Mouse (Mus musculus): ENCODE data around the gene Sik2.
A peak's percentile ranks its signal among the peaks of the same experiment; 100 is the strongest.

The Sik2 gene

DNA sequence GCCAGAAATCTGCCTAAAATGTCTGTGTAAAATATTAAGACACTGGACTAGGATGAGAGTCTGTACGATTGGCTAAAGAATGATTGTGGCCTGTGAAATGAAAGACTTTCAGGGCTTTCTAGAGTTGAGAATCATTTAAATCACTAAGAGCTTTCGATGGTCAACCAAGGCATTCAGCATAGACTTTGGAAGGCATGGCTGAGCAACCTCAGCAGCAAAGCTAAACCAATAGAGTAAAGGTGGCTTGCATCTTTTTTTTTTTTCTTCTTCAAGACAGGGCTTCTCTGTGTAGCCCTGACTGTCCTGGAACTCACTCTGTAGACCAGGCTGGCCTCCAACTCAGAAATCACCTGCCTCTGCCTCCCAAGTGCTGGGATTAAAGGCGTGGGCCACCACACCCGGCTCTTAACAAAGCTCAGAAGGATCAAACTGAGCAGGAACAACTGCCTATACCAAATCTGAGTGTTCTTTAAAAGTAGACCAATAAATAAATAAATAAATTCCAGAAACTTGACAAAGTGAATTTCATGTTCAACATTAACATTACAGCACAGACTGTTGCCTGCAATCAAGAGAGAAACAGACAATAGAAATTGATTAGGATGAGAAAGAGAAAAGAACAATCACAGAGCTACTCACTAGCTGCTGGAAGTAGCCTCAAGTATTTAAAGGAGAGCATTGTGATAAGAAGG lies 27.2 kb downstream of the Sik2 start:
- no peak for DNase-seq

DNA sequence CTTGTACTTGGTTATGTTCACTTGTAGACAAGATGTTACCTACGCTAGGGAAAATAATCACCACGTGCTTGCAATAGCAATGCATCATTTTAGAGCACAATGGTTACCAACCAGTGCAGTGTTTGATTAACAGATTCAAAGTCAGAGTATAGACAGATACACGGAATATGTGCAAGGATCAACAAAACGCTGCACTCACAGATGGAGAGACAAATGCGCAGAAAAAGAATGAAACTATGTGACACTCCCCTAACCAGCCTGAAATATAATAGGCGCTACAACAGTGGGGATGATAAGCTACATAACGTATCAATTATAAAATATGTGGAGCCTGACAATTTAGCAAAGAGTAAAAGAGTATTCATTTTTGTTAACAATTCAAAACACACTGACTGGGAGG lies 34.2 kb downstream of the Sik2 start:
- DNase-seq: no peak

DNA sequence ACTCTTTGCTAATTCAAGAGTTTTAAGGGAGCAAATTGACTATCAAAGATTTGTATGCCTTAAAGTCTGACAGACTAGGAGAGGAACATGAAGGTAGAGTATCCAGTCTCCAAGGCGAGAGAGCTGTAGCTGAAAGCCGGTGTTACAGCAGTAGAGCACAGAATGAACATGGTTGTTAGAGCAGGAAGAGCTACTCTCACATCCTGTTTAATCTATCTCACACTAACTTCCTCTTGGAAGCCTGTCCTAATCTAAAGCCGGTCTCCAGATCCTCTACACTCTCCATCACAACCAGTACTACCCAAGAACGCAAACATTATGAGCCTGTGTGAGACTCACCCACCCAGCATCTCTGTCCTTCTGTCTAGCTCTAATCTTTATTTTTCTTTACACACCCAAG lies 38.5 kb downstream of the Sik2 start:
- DNase-seq: no peak

DNA sequence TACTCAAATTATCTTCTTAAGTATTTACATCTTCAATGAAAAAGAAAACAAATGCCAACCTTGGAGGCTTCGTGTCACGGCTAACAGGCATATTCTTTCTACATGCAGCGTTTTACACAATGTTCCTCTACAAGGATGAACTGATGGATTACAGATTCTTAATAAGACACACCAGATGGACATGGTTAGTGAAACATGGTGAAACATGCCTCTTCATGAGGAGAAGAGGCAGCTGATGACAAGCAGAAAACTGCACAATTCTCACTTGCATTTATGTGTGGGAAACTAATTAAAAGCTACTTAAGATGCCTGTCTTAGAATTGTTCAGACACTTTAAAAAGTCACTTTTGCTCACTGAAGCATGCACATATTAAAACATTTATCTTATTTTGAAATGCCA lies 39.6 kb downstream of the Sik2 start:
- no peak for DNase-seq

DNA sequence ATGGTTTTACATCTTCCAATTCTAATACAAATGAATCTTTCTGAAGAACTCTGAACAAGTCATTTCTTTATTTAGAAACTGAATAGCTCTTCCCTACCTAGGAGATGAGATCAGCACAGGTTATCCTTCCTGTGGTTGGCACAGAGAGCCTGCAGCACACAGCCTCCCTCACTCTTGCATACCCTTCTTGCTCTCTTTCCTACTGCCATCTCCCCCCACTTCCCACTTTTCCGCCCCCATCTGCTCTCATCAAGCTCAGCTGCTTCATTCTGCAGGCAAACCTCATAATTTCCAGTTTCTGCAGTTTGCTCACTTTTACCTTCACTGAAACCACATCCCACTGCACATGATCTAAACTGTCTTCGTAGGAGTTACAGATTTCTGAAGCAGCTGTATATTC lies 42.6 kb downstream of the Sik2 start:
- no peak for DNase-seq

DNA sequence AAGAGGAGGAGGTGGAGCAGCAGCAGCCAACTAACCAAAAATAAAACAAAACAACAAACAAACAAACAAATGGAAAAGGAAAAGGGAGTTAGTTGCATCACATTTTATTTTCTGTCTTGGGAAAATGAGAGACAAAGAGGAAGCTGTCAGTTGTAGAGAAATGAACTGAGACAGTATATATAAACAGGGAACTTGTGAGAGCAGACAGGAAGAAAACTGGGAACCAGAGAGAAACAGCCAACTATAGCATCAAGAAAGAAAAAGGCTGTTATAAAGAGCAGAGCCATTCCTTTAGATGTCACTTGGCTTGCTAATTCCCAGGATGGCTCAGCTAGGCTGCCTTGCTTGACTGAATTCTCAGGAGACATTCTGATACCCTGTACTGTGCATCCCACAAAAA lies 43.5 kb downstream of the Sik2 start:
- DNase-seq: no peak

DNA sequence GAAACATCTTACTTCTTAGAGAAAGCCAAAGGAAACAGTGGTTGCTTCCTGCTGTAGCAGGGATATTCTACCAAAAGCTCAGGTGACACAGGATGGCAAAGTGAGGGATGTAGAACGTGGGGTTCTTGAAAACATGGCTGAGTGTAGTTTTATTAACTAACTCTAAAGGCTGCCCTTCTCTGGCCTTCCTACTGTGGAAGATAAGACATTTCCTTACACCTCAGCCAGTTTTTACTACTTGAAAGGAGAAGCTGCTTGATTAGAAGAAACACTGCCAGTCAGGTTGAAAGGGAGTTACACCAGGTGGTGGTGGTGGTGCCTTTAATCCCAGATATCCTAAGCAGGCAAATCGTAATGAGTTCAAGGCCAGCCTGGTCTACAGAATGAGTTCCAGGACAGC lies 44.0 kb downstream of the Sik2 start:
- no peak for DNase-seq

DNA sequence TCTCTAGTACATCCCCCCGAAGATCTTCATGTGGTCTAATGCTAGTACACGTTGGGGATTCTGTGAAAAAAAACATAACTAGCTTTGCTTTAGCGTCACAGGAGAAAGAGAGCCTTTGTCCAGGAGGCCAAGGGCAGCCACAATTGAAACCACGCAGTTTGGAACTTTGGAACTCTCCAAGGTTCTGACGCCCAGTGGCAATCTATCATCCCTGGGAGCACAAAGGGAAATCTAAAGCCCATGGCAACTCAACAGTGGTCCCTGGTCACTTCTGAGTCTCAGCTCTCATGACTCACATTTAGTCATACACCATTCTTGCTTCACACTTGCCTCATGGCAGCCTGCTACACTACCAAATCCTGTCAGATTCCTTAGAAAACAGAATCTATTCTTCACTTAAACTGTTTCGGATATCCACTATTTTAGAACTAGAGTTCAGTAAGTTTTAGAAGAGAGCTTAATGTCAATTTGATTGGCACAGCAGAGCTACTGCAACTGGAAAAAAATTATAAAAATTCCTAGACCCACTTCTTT lies 50.9 kb downstream of the Sik2 start:
- DNase-seq: no peak

DNA sequence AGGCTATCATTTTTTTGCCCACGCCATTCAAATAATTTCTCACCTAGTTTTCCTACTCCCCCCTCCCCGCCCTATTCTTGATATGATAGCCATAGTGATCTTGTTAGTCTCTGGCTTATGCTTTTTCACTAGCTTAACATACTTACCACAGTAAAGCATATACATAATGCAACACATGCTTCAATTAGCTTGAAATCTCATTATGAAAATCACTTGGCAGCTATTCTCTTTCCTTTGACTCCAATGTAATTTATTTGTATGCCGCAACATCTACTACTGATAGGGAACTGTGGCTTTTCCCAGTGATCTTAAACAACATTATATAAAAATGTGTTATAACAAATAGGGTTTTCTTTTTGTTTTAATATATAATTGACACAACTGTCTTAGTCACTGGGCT lies 53.7 kb downstream of the Sik2 start:
- no peak for DNase-seq

DNA sequence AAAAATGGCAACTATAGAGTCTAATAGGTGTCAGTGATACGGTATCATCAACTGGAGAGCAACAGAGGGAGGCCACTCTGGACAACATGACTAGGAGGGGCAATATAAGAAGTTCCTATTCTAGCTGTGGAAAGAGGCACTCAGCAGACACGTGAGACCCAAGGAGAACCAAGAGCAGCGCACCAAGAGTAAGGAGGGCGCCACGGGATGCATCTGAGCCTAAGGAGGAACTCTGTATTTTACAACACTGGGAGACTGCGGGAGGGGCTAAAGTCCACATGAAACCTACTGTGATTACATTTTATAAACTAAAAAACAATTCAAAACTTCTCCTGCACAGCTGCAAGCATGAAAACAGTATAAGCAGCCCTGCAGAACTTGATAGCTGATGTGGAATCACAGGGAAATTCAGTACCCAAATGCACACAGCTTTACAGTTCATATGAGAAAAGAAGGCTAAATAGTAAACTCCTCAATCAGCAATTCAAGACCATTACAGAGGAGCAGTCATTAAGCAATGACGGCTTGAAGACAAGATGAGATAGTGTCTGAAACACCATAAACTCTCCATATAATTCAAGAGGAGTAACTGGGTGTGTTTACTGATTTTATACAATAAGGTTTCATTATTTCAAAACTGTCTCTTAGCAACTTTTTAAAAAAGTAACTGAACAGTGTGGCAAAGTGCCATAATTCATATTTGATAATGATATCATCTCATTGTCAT lies 60.6 kb downstream of the Sik2 start:
- DNase-seq: peak; percentile 34

DNA sequence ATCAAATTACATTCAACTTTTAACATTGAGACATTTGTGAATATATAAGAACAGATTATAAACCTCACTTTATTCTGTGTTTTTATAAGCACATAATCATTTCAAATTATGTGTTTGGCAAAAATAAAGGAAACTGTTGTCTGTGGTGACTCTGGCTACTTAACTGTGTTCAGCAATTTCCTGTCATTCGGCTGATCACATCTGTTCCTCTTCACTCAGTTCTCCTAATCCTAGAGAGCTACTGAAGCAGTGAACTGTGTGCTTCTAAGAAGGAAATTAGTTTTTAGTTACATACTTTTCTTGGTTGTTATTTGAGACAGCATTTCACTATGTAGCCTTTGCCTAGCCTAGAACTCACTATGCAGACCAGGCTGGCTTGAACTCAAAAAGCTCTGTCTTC lies 62.5 kb downstream of the Sik2 start:
- no peak for DNase-seq

DNA sequence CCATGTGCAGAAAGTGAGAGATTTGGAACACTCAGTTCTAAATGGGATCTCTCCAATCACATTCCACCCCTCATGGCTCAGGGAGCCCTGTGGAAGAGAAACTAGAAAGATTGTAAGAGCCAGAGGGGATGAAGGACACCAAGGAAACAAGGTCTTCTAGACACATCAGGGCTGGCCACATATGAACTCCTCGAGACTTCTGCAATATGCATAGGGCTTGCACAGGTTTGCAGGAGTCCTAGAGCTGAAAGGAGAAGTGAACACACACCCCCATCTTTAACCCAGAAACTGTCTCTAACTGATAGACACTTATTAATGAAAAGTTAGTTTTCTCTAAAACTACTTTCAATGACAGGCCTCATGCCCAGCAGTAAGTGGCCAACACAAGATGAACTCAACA lies 64.0 kb downstream of the Sik2 start:
- no peak for DNase-seq

DNA sequence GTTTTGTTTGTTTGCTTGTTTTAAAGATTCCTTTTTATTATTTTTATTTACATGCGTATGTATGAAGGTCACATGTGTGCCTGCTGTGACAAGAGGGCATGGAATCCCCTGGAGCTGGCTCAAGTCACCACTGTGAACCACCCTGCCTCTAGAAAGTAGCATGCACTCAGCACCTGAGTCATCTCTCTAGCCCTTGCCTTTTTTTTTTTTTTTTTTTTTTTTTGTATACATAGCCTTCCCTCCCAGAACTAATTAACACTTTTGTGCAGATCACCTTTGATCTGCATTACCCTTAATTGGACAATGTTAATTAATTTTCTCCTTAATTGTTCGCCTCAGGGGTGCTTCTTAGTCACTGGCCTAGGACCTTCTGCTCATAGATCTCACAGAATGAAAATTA lies 66.2 kb downstream of the Sik2 start:
- DNase-seq: no peak

DNA sequence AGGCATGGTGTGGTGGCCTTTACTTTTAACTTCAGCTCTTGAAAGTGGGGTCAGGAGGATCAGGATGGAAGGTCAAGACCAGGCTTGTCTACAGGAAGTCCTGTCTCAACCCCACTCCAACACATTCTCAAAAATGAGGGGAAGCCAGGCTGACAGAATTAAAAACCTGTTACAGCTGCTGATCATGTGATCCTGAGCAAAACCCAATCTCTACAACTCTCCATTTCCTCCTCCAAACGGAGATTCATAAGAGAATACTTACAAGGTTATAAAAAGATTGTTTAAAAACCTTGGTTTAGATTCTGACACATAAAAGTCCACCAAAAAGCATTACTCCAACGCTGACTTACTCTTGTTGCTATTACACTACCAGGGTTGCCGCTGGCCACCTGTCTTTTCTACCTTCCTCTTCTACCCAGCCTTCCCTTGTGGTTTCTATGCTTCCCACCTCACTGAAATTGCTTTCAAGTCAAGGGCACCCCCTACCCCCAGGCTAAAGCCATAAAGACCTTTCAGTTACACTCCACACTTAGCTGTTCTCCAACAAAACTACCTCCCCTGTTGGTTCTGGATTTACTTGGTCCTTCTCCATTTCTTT lies 67.0 kb downstream of the Sik2 start:
- DNase-seq: no peak

DNA sequence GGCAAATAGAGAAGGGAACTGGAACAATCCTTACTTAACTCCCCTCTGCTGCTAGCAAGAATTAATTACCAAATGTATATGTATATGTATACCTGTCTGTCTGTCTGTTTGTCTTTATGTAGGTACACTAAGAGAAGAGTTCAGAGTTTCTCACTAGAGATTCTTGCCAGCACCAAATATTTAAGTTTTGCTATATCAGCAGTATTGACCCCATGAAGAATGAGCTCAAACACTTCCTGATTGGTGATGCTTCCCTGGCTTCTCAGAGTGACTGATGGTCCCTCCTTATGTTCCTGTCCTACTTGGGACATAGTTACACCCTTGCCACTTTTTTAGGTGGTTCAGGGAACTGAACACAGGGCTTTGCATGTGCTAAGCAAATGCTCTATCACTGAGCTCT lies 78.9 kb downstream of the Sik2 start:
- DNase-seq: no peak

DNA sequence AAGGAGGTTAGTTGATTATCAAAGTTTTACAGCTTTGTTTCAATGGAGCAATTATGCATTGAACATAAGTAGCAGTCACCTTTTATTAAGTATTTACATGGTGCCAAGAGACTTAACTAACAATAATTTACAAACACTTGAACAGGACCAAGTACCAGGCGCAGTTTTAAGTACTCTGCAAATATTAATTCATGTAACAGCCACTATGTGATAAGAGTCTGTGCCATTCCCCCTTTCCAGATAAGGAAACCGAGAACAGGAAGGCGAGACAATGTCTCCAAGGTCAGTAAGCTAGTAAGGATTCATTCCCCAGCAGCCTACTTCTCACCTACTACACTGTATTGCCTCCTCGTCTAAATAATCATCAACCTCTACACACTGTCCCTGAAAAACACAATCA lies 83.1 kb downstream of the Sik2 start:
- no peak for DNase-seq

DNA sequence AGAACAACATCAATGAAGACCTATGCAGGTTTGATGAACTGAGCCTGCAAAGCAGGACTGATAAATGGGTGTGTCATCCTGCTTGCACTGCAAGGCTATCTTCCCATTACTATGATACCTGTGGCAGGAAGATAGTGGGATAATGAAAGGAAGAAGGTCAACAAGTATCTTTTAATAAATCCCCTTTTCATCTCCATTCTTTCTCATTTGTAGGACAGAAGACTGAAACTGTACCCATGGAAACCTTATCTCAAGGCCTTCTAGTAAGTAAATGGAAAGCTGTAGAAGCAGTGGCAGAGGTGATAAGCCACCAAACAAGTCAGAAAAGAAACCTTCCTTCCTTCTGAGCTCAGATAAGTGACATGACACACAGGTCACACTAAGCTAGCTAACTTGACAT lies 84.4 kb downstream of the Sik2 start:
- DNase-seq: no peak

DNA sequence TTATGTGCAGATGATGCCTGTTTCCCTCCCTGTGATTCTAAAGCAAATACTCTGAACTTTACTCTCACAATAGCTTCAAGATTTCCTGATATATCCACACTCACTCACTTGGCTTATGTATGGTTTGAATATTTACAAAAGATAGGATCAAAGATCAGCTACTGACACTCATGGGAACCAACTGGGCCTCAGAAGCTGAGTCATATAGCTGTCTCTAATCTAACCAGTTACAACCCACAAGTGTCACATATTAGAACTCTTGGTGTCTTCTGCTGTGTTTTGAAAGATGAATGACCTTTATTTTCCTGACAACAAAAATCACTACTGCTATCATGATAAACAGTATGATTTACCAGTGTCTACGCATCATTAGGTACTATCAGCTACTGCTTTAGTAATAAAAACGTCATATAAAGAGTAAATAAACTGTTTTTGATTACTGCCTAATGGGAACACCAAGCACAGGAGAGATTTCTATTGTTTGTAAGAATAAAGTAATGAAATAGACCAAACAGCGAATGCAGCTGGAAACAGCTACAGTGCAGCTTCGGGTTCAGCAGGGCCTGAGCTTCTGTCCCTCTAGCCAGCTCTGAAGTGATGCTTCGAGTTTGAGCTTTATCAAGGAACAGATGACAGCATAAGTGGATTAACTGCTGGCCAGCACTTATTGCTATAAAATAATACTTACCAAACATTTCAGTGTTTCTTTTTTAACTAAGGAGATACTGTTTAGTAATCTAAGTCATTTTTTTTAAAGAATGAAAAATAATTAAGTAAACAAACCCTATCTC lies 86.3 kb downstream of the Sik2 start:
- no peak for DNase-seq

DNA sequence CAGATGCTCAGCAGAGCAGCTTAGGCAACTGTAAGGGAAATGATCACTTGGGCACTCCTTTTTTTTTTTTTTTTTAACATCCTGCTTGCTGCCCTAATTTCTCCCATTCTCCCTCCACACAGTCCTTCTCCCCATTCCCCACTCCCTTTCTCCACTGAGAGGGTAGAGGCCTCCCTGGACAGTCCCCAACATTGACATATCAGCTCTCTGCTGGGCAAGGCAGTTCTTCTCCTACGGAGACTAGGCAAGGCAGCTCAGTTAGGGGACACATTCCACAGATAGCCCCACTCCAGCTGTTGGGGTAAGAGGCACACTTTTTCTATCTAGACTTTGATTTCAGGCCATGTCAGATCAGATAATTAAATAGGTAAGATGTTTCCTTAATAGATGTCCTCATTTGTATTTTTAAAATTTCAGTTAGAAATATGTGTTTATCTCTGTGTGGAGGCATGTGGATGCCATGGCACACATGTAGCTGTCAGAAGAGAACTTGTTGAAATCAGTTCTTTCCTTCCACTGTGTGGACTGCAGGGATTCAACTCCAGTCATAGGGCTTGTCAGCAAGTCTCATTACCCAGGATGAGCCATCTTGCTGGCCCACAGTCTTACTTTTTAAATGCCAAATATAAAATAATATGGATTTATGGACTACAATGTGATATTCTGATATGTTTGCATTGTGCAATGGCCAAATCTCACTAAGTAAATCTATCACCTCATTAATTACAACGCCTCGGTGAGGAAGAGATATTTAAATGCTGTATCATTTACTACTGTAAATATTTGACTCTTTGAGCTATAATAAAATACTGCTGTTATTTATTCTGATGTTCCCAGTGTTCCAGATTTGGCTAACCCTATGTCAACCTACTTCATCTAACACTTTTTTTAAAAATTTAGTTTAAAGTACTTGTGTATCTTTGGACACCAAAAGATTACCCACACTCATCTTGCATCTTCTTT lies 87.7 kb downstream of the Sik2 start:
- DNase-seq: no peak

DNA sequence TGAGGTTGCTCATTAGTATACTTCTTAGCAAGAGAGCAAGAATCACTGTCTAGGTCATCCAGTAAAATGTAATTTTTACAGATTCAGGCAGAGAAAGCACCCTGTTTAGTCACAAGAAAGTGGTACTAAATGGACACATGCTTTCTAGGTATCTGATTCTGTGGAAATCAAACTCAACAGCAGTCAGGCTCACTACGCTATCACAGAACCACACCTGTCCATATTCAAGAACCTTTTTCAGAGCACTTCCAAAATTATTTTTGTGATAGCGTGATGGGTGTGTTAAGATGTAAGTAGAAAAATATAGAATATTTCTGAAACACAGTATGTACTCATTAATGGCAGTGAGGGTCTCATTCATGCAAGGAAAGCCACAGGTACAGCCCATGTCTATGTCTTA lies 89.3 kb downstream of the Sik2 start:
- no peak for DNase-seq

DNA sequence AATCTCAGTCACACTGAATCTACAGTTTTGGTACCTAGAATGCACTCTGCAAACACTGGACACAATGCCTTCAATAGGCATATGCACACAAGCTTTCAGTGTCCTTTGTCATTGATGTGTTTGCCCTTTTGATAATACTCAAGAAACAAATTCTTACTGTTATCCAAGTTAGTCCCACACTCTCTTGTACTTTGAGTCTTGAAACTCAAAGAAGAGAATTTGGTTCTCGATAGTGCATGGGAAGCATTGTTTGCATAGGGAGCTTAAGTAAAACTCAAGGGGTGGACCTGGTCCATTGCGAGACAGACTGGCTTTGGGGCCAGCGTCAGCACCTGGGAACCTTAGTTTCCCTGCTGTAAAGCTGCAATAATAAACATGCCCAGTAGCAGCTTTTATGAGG lies 90.7 kb downstream of the Sik2 start:
- no peak for DNase-seq

DNA sequence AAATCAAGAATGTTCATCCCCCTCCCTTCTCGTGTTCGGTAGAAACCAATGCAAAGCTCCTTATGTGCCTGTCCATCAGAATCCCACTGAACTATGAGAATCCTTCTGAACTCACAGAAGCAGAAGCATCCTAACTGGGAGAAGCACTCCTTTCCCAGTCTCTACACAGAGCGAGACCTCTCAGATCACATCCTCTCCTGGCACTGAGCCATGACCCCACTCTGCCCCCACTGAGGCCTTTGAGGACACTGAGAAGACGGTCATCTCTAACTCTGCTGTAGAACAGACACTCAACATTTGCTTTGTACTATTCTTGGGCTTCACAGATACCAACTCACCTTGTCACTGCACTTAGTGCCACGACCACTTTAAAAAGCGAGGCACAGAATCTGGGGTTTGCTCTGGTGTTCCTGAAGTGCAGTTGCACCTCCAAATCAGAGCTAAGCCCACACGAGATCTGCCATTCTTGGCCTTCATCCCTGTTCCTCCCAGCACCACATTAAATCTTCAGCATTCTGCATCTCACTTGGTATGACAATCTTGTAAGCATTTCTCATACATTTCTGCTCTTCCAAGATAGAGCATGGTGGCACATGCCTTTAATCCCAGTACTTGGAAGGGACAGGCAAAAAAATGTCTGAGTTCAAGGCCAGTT lies 96.9 kb downstream of the Sik2 start:
- no peak for DNase-seq

All from layer of hippocampus, adult 9-11 months (tissue).